Mouse (Mus musculus) limb, embryonic 12.5 days (tissue): Measurements from ENCODE around the gene Dock8. TPM values are rescaled to one million over a fixed set of nuclear protein-coding genes. Genes with fewer than 3 reads are reported as not detected.

Source experiments
- ATAC-seq: fragments of 200-750 bp; cut with Nextera tagmentation; 2 replicates; pipeline ENCODE4 v1.8.0; 2017; ENCODE audit warnings: low read depth, moderate TSS enrichment; ENCODE audit not compliant: insufficient number of reproducible peaks, insufficient read depth, low FRiP score, low TSS enrichment
- H3K27ac ChIP-seq: fragments of 300-500 bp; sonication (generic); 2 replicates; pipeline ENCODE4 v1.5.1; 2016; ENCODE audit warnings: mild to moderate bottlenecking, moderate library complexity
- H3K27me3 ChIP-seq: fragments of 300-500 bp; sonication (generic); 2 replicates; pipeline ENCODE4 v1.6.1; 2016; ENCODE audit warnings: mild to moderate bottlenecking, moderate library complexity
- H3K36me3 ChIP-seq: fragments of 300-500 bp; sonication (generic); 2 replicates; pipeline ENCODE4 v1.6.1; 2016; ENCODE audit warnings: mild to moderate bottlenecking, moderate library complexity
- H3K4me1 ChIP-seq: fragments of 300-500 bp; sonication (generic); replicated peaks from 2 replicates; pipeline ENCODE4 v1.6.1; 2016
- H3K4me2 ChIP-seq: fragments of 300-500 bp; sonication (generic); 2 replicates; pipeline ENCODE4 v1.6.1; 2016; ENCODE audit warnings: mild to moderate bottlenecking, moderate library complexity
- H3K4me3 ChIP-seq: fragments of 300-500 bp; sonication (generic); replicated peaks from 2 replicates; pipeline ENCODE4 v1.5.1; 2016; ENCODE audit warnings: mild to moderate bottlenecking
- H3K9ac ChIP-seq: fragments of 300-500 bp; sonication (generic); replicated peaks from 2 replicates; pipeline ENCODE4 v1.6.1; 2016; ENCODE audit warnings: mild to moderate bottlenecking, moderate library complexity
- H3K9me3 ChIP-seq: fragments of 300-500 bp; sonication (generic); 2 replicates; pipeline ENCODE4 v1.6.1; 2016; ENCODE audit warnings: mild to moderate bottlenecking, moderate library complexity
- WGBS: fragments of 180-500 bp; shearing (Covaris S2); methylation state at CpG from one replicate; pipeline ENCODE4 v1.1.7; 2016; 5-methylcytosine and 5-hydroxymethylcytosine counted together
- polyA plus RNA-seq: library from polyadenylated mRNA; unstranded; fragments of >200 nt; fragmentation: Nextera tagmentation; extraction: Ambion mirVana; gene quantifications from 2 replicates; pipeline ENCODE4 v1.2.1, GENCODE M21; 2016

Dock8 gene
- polyA plus RNA-seq, 1 experiment from 2014 or later: 2.7 TPM

GRCm38 (mm10) chr19:25155250-25155649, 155.9 kb downstream of the Dock8 start:
- Histone ChIP-seq H3K27ac (no peak overlapping the region), H3K4me2 (no peak overlapping the region), H3K4me3 (no peak overlapping the region), H3K4me1 (no peaks in the 10 kb centered on the region), H3K9ac (no peak overlapping the region), H3K27me3 (no peaks in the 10 kb centered on the region), H3K36me3 (no peaks in the 10 kb centered on the region), H3K9me3 (no peaks in the 10 kb centered on the region)
- ATAC-seq: no peak
- 87% methylated on average over 7 of the region's 7 CpGs for WGBS

GRCm38 (mm10) chr19:25155709-25156108, 156.4 kb downstream of the Dock8 start:
- ATAC-seq: no peak
- Histone ChIP-seq H3K4me1 (no peaks in the 10 kb centered on the region), H3K27me3 (no peaks in the 10 kb centered on the region), H3K27ac (no peak overlapping the region), H3K9ac (no peak overlapping the region), H3K4me3 (no peak overlapping the region), H3K4me2 (no peak overlapping the region), H3K36me3 (no peaks in the 10 kb centered on the region), H3K9me3 (no peaks in the 10 kb centered on the region)
- 74% methylated on average over 11 of the region's 11 CpGs for WGBS

GRCm38 (mm10) chr19:25162270-25162669, 162.9 kb downstream of the Dock8 start:
- WGBS: 83% methylated on average over 3 of the region's 3 CpGs
- no peaks in the 10 kb centered on the region for H3K27me3 ChIP-seq
- H3K9me3 ChIP-seq: no peaks in the 10 kb centered on the region
- H3K4me3 ChIP-seq: no peak overlapping the region
- no peaks in the 10 kb centered on the region for H3K36me3 ChIP-seq
- no peak overlapping the region for H3K9ac ChIP-seq
- H3K4me2 ChIP-seq: no peak overlapping the region
- H3K4me1 ChIP-seq: peaks cover 5% of the 10 kb centered on the region; the same call in 1 of the 2 replicates
- no peak for ATAC-seq
- H3K27ac ChIP-seq: no peak overlapping the region

- Histone ChIP-seq H3K9me3 (no peaks in the 10 kb centered on the region), H3K27me3 (no peaks in the 10 kb centered on the region), H3K27ac (no peak overlapping the region), H3K4me1 (peaks cover 5% of the 10 kb centered on the region; the same call in 1 of the 2 replicates), H3K9ac (no peak overlapping the region), H3K36me3 (no peaks in the 10 kb centered on the region), H3K4me2 (no peak overlapping the region), H3K4me3 (no peak overlapping the region)
- 88% methylated on average over 12 of the region's 12 CpGs for WGBS
- no peak for ATAC-seq
Measured at GRCm38 (mm10) chr19:25163426-25163825, 164.1 kb downstream of the Dock8 start.

GRCm38 (mm10) chr19:25166412-25166811, 167.1 kb downstream of the Dock8 start:
- H3K9me3 ChIP-seq: no peaks in the 10 kb centered on the region
- no peaks in the 10 kb centered on the region for H3K27me3 ChIP-seq
- 51% methylated on average over 9 of the region's 9 CpGs for WGBS
- no peak overlapping the region for H3K9ac ChIP-seq
- H3K4me3 ChIP-seq: no peak overlapping the region
- no peaks in the 10 kb centered on the region for H3K36me3 ChIP-seq
- H3K4me1 ChIP-seq: peaks cover 6% of the 10 kb centered on the region; the same call in 1 of the 2 replicates
- H3K27ac ChIP-seq: no peak overlapping the region
- ATAC-seq: no peak
- no peak overlapping the region for H3K4me2 ChIP-seq

GRCm38 (mm10) chr19:25171395-25171794, 172.1 kb downstream of the Dock8 start:
- Histone ChIP-seq H3K4me2 (no peak overlapping the region), H3K4me3 (no peak overlapping the region), H3K4me1 (0 out of 2 replicates have a peak, but pooled peaks cover 3% of the 10 kb centered on the region), H3K36me3 (no peaks in the 10 kb centered on the region), H3K9ac (no peak overlapping the region), H3K27ac (no peak overlapping the region), H3K9me3 (no peaks in the 10 kb centered on the region), H3K27me3 (no peaks in the 10 kb centered on the region)
- 65% methylated on average over 10 of the region's 10 CpGs for WGBS
- ATAC-seq: no peak

- H3K27me3 ChIP-seq: 0 out of 2 replicates have a peak, but pooled peaks cover 3% of the 10 kb centered on the region
- no peaks in the 10 kb centered on the region for H3K4me1 ChIP-seq
- no peak overlapping the region for H3K4me2 ChIP-seq
- H3K27ac ChIP-seq: no peak overlapping the region
- no peak overlapping the region for H3K9ac ChIP-seq
- ATAC-seq: no peak
- no peaks in the 10 kb centered on the region for H3K36me3 ChIP-seq
- H3K9me3 ChIP-seq: no peaks in the 10 kb centered on the region
- H3K4me3 ChIP-seq: no peak overlapping the region
- 91% methylated on average over 11 of the region's 11 CpGs for WGBS
Measured at GRCm38 (mm10) chr19:25176746-25177145, 177.4 kb downstream of the Dock8 start.

- Histone ChIP-seq H3K9ac (no peak overlapping the region), H3K27me3 (0 out of 2 replicates have a peak, but pooled peaks cover 3% of the 10 kb centered on the region), H3K4me3 (no peak overlapping the region), H3K4me2 (no peak overlapping the region), H3K27ac (no peak overlapping the region), H3K9me3 (no peaks in the 10 kb centered on the region), H3K4me1 (peaks cover 11% of the 10 kb centered on the region), H3K36me3 (no peaks in the 10 kb centered on the region)
- WGBS: 87% methylated on average over 6 of the region's 6 CpGs
- ATAC-seq: no peak
Measured at GRCm38 (mm10) chr19:25180024-25180423, 180.7 kb downstream of the Dock8 start.

GRCm38 (mm10) chr19:25180547-25180946, 181.2 kb downstream of the Dock8 start:
- no peaks in the 10 kb centered on the region for H3K36me3 ChIP-seq
- H3K27ac ChIP-seq: no peak overlapping the region
- peaks cover 13% of the 10 kb centered on the region for H3K4me1 ChIP-seq
- no peak overlapping the region for H3K9ac ChIP-seq
- no peak for ATAC-seq
- 88% methylated on average over 6 of the region's 6 CpGs for WGBS
- 0 out of 2 replicates have a peak, but pooled peaks cover 3% of the 10 kb centered on the region for H3K27me3 ChIP-seq
- H3K4me2 ChIP-seq: no peak overlapping the region
- no peaks in the 10 kb centered on the region for H3K9me3 ChIP-seq
- H3K4me3 ChIP-seq: no peak overlapping the region

GRCm38 (mm10) chr19:25184076-25184475, 184.7 kb downstream of the Dock8 start:
- Histone ChIP-seq H3K4me2 (no peak overlapping the region), H3K27ac (peak overlapping the region; percentile 35; the same call in 1 of the 2 replicates), H3K9ac (no peak overlapping the region), H3K36me3 (no peaks in the 10 kb centered on the region), H3K27me3 (0 out of 2 replicates have a peak, but pooled peaks cover 3% of the 10 kb centered on the region), H3K9me3 (no peaks in the 10 kb centered on the region), H3K4me3 (no peak overlapping the region), H3K4me1 (peaks cover 21% of the 10 kb centered on the region)
- WGBS: 71% methylated on average over 7 of the region's 7 CpGs
- no peak for ATAC-seq

GRCm38 (mm10) chr19:25186316-25186715, 187.0 kb downstream of the Dock8 start:
- no peak overlapping the region for H3K9ac ChIP-seq
- 0 out of 2 replicates have a peak, but pooled peaks cover 3% of the 10 kb centered on the region for H3K27me3 ChIP-seq
- H3K36me3 ChIP-seq: no peaks in the 10 kb centered on the region
- no peak overlapping the region for H3K4me2 ChIP-seq
- no peak overlapping the region for H3K4me3 ChIP-seq
- no peak overlapping the region for H3K27ac ChIP-seq
- no peaks in the 10 kb centered on the region for H3K9me3 ChIP-seq
- WGBS: 82% methylated on average over 5 of the region's 5 CpGs
- no peak for ATAC-seq
- peaks cover 21% of the 10 kb centered on the region for H3K4me1 ChIP-seq

- H3K4me2 ChIP-seq: no peak overlapping the region
- no peak overlapping the region for H3K4me3 ChIP-seq
- H3K27ac ChIP-seq: no peak overlapping the region
- WGBS: 68% methylated on average over 18 of the region's 18 CpGs
- H3K27me3 ChIP-seq: no peaks in the 10 kb centered on the region
- H3K9me3 ChIP-seq: no peaks in the 10 kb centered on the region
- no peak overlapping the region for H3K9ac ChIP-seq
- no peaks in the 10 kb centered on the region for H3K36me3 ChIP-seq
- no peak for ATAC-seq
- peaks cover 21% of the 10 kb centered on the region for H3K4me1 ChIP-seq
Measured at GRCm38 (mm10) chr19:25187681-25188080, 188.3 kb downstream of the Dock8 start.
